Mouse (Mus musculus) C2C12 (cell line): ENCODE data around the gene Mroh3. TPM values are rescaled to one million over a fixed set of nuclear protein-coding genes. Genes with fewer than 3 reads are reported as not detected.
A peak's percentile ranks its signal among the peaks of the same experiment; 100 is the strongest.

Experiments used
- H3K27me3 ChIP-seq: one replicate; pipeline ENCODE4 v1.6.1; 2011; ENCODE audit not compliant: control insufficient read depth, insufficient read depth, insufficient read length
- H3K36me3 ChIP-seq: one replicate; pipeline ENCODE4 v1.6.1; 2011; ENCODE audit not compliant: control insufficient read depth, insufficient read depth
- H3K4me3 ChIP-seq: one replicate; pipeline ENCODE4 v1.5.1; 2011; ENCODE audit warnings: mild to moderate bottlenecking, control low read depth; ENCODE audit not compliant: poor library complexity, insufficient read depth, severe bottlenecking
- H3K79me2 ChIP-seq: one replicate; pipeline ENCODE4 v1.6.1; 2011; ENCODE audit not compliant: control insufficient read depth, insufficient read depth
- H3K79me3 ChIP-seq: one replicate; pipeline ENCODE4 v1.6.1; 2011; ENCODE audit warnings: low read depth, control low read depth
- H3ac ChIP-seq: one replicate; pipeline ENCODE3; 2011; ENCODE audit warnings: low read depth; ENCODE audit not compliant: control insufficient read depth, insufficient read length
- CEBPB ChIP-seq: IDR thresholded peaks from one replicate; pipeline ENCODE4 v1.6.1; 2011; ENCODE audit warnings: low read depth, mild to moderate bottlenecking, control low read depth, moderate library complexity
- CTCF ChIP-seq: IDR thresholded peaks from one replicate; pipeline ENCODE4 v1.5.1; 2011; ENCODE audit not compliant: control insufficient read depth, insufficient read depth, insufficient read length
- FOSL1 ChIP-seq: IDR thresholded peaks from one replicate; pipeline ENCODE4 v1.8.0; 2011; ENCODE audit warnings: mild to moderate bottlenecking, low read length; ENCODE audit not compliant: poor library complexity, insufficient read depth, severe bottlenecking
- MAX ChIP-seq: IDR thresholded peaks from one replicate; pipeline ENCODE4 v1.6.1; 2011; ENCODE audit warnings: mild to moderate bottlenecking, control low read depth
- MYOD1 ChIP-seq: IDR thresholded peaks from one replicate; pipeline ENCODE4 v1.6.1; 2011; ENCODE audit warnings: low read depth; ENCODE audit not compliant: control insufficient read depth, insufficient read length
- MYOG ChIP-seq: IDR thresholded peaks from one replicate; pipeline ENCODE4 v1.6.1; 2011; ENCODE audit not compliant: control insufficient read depth, insufficient read length; ENCODE audit errors: extremely low read depth
- USF1 ChIP-seq: IDR thresholded peaks from one replicate; pipeline ENCODE4 v1.6.1; 2011; ENCODE audit warnings: low read depth, mild to moderate bottlenecking, control low read depth, moderate library complexity
- polyA plus RNA-seq: library from polyadenylated mRNA; unstranded; fragments of >200 nt; fragmentation: generic; extraction: Trizol; gene quantifications from one replicate; pipeline ENCODE4 v1.2.1, GENCODE M21; 2012; ENCODE audit warnings: missing spikeins

Gene Mroh3
- polyA plus RNA-seq, 1 experiment = not detected

GRCm38 (mm10) chr1:136241801-136242200, 29.2 kb upstream of the Mroh3 start:
- Histone ChIP-seq H3K79me2 (no peaks in the 10 kb centered on the region), H3K27me3 (no peaks in the 10 kb centered on the region), H3K79me3 (no peaks in the 10 kb centered on the region), H3K36me3 (no peaks in the 10 kb centered on the region), H3K4me3 (no peak overlapping the region), H3ac (no peak overlapping the region)
- TF ChIP-seq USF1 = no peak
- no peak for TF ChIP-seq MAX
- TF ChIP-seq FOSL1 = no peak
- no peak for TF ChIP-seq MYOD1
- no peak for TF ChIP-seq CEBPB
- no peak for TF ChIP-seq CTCF

GRCm38 (mm10) chr1:136238495-136238894, 25.9 kb upstream of the Mroh3 start:
- H3K79me2 ChIP-seq = peaks cover 3% of the 10 kb centered on the region
- no peaks in the 10 kb centered on the region for H3K27me3 ChIP-seq
- TF ChIP-seq MAX (no peak), CEBPB (no peak), CTCF (no peak), MYOG (no peak), FOSL1 (no peak), MYOD1 (no peak), USF1 (no peak)
- no peaks in the 10 kb centered on the region for H3K36me3 ChIP-seq
- no peak overlapping the region for H3K4me3 ChIP-seq
- H3K79me3 ChIP-seq = peaks cover under 1% of the 10 kb centered on the region
- no peak overlapping the region for H3ac ChIP-seq

DNA sequence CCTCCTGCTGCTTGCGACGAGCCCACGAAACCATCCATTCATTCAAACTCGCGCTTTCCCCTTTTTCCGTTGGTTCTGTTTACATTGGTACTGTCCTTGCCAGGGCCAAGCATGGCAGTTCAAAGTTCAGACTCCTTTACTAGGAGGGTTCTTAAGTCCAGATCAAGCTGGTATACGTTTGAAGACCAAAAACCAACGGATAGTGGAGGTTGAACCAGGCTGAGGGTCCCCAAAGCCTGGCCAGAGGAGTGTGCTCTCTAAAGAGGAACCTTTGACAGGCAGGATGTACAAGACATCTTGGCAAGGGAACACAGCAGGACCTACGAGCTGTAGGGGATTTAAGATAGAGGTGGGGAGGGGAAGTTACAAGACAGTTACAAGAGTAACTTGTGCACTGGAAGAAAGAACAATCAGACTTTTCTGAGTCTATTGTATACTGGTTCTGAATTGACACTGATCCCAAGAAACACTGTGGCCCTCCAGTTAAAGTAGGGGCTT, 22.0 kb upstream of the Mroh3 start:
- TF ChIP-seq MYOG (no peak), CTCF (peak; percentile 45), FOSL1 (no peak)
- Histone ChIP-seq H3ac (peak overlapping the region; percentile 26), H3K27me3 (no peaks in the 10 kb centered on the region), H3K79me3 (peaks cover 5% of the 10 kb centered on the region), H3K4me3 (peak overlapping the region; percentile 51), H3K36me3 (no peaks in the 10 kb centered on the region), H3K79me2 (peaks cover 36% of the 10 kb centered on the region)

- Histone ChIP-seq H3K79me2 (peaks cover 38% of the 10 kb centered on the region), H3K36me3 (no peaks in the 10 kb centered on the region), H3ac (peak within 1 kb of the TSS; percentile 80), H3K79me3 (peaks cover 5% of the 10 kb centered on the region), H3K4me3 (peak within 1 kb of the TSS; percentile 51), H3K27me3 (no peaks in the 10 kb centered on the region)
- TF ChIP-seq MAX (peak; percentile 32), FOSL1 (no peak)
Observed at GRCm38 (mm10) chr1:136233892-136234594, 21.4 kb upstream of the Mroh3 start, which contains the start of gene Inava. Gene Inava, minus strand, starts transcription at chr1:136234264.

DNA sequence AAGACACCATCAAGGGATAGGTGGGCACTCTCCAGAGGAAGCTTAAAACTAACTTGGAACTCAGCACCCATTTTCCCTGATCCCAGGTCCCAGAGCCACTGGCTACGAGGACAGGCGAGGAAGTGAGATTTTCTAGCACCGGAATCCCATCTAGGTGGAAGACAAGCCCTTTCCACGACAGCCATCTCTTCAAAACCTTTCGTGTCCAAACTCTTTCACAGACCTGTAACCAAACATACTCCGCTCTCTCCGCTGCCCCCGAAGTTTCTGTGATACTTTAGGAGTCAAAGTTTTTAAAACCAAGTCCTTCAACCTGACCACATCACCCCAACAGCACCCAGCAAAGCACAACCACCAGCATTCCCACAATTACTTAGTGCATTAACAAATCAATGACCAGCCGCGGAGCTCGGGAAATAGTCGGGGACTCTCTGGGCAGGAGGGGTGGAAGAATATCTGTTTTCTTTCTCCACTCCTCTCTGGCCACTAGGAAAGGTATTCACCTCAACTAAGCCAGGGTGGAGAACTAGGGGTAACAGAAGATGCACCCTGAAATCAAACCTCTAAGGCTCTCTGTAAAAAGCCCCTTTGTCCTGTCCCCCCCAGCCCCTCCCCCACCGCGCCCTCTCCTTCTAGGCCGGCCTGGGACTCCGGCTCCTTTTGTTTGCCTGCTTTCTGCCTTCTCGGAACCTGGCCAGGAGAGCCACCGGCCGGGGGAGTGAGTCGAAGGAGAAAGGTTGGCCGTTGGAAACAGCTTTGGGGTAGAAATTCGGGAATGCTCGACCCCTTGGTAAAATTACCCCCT, 20.6 kb upstream of the Mroh3 start:
- Histone ChIP-seq H3K79me2 (peaks cover 38% of the 10 kb centered on the region), H3K79me3 (peaks cover 5% of the 10 kb centered on the region), H3K36me3 (no peaks in the 10 kb centered on the region), H3ac (peak overlapping the region; percentile 40), H3K4me3 (peak overlapping the region; percentile 51), H3K27me3 (no peaks in the 10 kb centered on the region)
- TF ChIP-seq MYOD1 = no peak
- TF ChIP-seq FOSL1 = no peak
